Mouse (Mus musculus) heart, embryonic 11.5 days (tissue): ENCODE measurements around the gene Frs3. TPM values are rescaled to one million over a fixed set of nuclear protein-coding genes. Genes with fewer than 3 reads are reported as not detected.

Source experiments
- polyA plus RNA-seq: library from polyadenylated mRNA; unstranded; fragments of >200 nt; fragmentation: Nextera tagmentation; extraction: Ambion mirVana; gene quantifications from 2 replicates; pipeline ENCODE4 v1.2.1, GENCODE M21; 2014

Frs3 gene
- polyA plus RNA-seq, 1 experiment from 2014 or later = 2.2 TPM

Other genes starting within 250 kb of the Frs3 start
- 15.9 and 18.3 TPM in 2 replicates for gene Taf8, start 186.7 kb upstream of the Frs3 start, polyA plus RNA-seq
- gene Ccnd3, start 184.0 kb upstream of the Frs3 start, polyA plus RNA-seq = 559 and 565 TPM in 2 replicates
- 26.8 TPM in 2 replicates for gene Bysl, start 77.5 kb upstream of the Frs3 start, polyA plus RNA-seq
- 30.3 and 36.4 TPM in 2 replicates for gene Med20, start 77.4 kb upstream of the Frs3 start, polyA plus RNA-seq
- gene Gm20517, start 77.4 kb upstream of the Frs3 start, polyA plus RNA-seq = 1.6 and 1.8 TPM in 2 replicates
- 2.7 and 3.7 TPM in 2 replicates for gene Usp49, start 58.3 kb upstream of the Frs3 start, polyA plus RNA-seq
- gene Tomm6, start 644 bp upstream of the Frs3 start, polyA plus RNA-seq = 322 and 360 TPM in 2 replicates
- 0.94 and 1.3 TPM in 2 replicates for gene Gm21981, start 5.4 kb downstream of the Frs3 start, polyA plus RNA-seq
- 0.39 TPM in 1 of 2 replicates, not detected in the other for gene Prickle4, start 5.7 kb downstream of the Frs3 start, polyA plus RNA-seq
- gene Pgc, start 37.8 kb downstream of the Frs3 start, polyA plus RNA-seq = 0.15 TPM in 1 of 2 replicates, not detected in the other
- gene Tfeb, start 48.0 kb downstream of the Frs3 start, polyA plus RNA-seq = 16.3 and 17.0 TPM in 2 replicates
- gene Mdfi, start 145.7 kb downstream of the Frs3 start, polyA plus RNA-seq = 28.2 and 34.6 TPM in 2 replicates
- 15.6 and 21.1 TPM in 2 replicates for gene Foxp4, start 235.6 kb downstream of the Frs3 start, polyA plus RNA-seq